Mouse (Mus musculus): ENCODE data around the gene Klrc3.
"Not testable (repeated sequence)": the region's sequence is repeated elsewhere in the genome, so short reads cannot be mapped to it uniquely, and the experiment has no call there.

Klrc3 gene

DNA sequence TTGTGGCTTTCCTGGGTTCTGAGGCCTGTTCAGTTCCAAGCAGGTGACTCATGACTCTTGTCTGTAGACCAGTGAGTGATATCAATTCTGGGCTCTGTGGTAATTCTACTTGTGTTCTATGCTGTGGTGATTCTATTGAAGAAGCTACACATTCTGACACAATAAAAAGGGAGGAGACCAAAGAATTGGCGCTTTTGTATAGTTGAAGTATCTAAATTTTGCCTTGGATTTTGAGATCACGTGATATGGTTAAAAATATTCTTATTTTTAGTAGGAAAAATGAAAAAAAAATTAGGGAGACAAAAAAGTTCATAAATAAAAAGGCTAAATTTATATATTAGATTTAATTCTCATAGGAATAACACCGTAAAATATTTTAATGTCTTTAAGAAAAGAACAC, at the start of gene Klrc3:
Gene Klrc3, minus strand, starts transcription at position 101 of the 400 bp plus-strand sequence.
- not testable (repeated sequence) for DNase-seq (ENCODE audit: low read depth, low spot score)

DNA sequence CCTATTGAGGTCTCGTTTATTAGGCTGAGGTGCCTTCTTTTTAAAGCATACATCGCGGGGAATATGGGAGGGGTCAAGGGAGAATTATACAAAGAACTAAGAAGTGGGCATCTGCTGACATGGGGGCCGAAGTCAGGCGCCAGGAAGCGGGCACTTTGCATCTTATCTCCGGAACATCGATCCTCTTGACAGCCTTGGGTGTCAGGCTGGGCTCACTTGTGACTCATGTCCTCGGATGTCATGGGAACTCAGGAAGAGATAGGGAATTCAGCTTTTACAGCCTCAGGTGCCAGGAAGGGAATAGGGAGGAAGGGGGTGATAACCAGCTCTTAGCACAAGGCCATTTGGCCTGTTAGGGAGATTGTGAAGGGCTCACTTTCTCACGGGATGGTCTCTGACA, 48.3 kb upstream of the Klrc3 start:
- not testable (repeated sequence) for DNase-seq (ENCODE audit: low read depth, low spot score)

DNA sequence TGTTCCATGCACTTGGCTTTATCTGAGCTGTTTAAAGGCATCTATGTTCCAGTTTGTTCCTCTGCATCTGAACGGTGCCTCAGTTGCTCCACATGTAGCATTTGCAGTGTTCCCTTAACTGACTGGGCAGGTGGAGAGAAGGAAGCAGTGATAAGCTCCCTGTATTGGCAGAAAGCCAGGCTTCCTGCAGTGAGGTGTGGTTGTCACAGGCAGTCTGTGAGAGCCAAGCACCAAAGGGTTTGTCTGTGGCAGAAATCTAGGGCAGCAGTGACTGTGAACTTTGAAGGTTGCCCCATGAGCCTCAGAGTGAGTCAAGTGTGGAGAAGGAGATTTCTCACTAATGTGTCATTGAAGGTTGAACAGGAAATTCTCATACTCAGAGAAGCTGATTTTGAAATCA, 37.2 kb upstream of the Klrc3 start:
- DNase-seq (ENCODE audit: low read depth, low spot score): peak; percentile 17

DNA sequence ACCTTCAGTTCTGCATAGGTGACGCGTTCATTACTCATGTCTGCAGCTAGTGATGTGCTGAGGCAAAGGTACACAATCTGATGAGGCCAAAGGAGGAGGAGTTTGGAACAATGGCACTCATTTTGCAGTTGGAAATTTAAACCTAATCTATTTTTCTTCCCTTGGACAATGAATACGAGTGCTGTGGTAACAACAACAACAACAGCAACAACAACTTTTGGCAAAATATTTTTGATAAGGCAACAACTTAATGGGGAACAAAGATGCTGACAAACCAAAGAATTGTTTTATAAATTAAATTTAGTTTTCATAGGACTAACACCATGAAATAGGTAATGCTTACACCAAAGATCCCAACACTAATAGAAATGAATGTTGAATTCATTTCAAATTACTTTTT, 35.7 kb upstream of the Klrc3 start, which contains the start of gene Klrc1:
Gene Klrc1, minus strand, starts transcription at position 101 of the 400 bp plus-strand sequence.
- DNase-seq (ENCODE audit: low read depth, low spot score): no peak

DNA sequence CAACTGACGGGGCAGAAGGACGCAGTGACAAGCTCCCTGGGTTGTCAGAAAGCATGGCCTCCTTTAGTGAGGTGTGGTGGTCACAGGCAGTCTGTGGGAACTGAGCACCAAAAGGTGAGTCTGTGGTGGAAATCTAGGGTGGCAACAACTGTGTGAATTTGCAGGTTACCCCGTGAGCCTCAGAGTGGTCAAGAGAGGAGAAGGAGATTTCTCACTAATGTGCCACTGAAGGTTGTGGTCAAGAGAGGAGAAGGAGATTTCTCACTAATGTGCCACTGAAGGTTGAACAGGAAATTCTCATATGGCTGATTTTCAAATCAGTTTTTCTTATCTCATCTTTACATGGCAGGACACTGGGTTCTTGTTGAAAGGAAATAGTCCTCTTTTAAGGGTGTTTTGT, 18.2 kb upstream of the Klrc3 start:
- DNase-seq (ENCODE audit: low read depth, low spot score): not testable (repeated sequence)

DNA sequence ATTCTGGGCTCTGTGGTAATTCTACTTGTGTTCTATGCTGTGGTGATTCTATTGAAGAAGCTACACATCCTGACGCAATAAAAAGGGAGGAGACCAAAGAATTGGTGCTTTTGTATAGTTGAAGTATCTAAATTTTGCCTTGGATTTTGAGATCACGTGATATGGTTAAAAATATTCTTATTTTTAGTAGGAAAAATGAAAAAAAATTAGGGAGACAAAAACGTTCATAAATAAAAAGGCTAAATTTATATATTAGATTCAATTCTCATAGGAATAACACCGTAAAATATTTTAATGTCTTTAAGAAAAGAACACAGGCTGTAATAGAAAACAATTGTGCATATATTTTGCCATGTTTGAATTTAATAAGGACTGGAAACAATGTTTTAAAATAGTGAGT, 17.5 kb upstream of the Klrc3 start, which contains the start of gene Klrc2:
Gene Klrc2, minus strand, starts transcription at position 101 of the 400 bp plus-strand sequence.
- DNase-seq (ENCODE audit: low read depth, low spot score): not testable (repeated sequence)

DNA sequence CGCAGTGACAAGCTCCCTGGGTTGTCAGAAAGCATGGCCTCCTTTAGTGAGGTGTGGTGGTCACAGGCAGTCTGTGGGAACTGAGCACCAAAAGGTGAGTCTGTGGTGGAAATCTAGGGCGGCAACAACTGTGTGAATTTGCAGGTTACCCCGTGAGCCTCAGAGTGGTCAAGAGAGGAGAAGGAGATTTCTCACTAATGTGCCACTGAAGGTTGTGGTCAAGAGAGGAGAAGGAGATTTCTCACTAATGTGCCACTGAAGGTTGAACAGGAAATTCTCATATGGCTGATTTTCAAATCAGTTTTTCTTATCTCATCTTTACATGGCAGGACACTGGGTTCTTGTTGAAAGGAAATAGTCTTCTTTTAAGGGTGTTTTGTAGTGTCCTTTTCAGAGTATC, 917 bp upstream of the Klrc3 start:
- not testable (repeated sequence) for DNase-seq (ENCODE audit: low read depth, low spot score)

DNA sequence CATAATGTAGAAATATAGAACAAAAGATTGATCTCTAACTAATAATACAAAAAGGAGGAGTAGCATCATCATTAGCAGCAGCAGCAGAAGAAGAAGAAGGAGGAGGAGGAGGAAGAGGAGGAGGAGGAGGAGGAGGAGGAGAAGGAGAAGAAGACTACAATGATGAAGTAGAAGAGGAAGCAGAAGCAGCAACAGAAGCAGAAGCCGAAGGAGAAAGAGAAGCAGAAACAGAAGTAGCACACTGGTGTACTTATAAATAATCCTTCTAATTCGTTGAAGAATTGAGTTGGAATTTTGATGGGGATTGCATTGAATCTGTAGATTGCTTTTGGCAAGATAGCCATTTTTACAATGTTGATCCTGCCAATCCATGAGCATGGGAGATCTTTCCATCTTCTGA, 12.1 kb downstream of the Klrc3 start:
- not testable (repeated sequence) for DNase-seq (ENCODE audit: low read depth, low spot score)

DNA sequence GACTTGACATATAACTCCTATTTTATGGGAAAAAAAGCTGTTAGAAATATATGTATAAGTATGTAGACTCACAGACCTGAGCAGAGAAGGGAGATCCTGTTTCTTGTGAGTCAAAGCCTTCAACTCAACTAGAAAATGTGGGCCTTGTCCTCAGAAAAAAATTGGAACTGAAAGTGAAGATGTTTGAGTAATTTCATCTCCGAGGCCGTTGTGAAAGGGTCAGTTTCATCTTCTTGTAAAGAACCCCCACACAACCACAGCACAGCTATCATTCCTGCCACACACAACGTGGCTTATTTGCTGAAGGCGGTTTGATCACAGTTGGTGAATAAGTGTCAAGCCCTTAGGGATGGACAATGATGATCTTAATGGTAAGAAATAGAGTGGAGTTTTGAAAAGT, 19.4 kb downstream of the Klrc3 start, which contains the start of gene Klrk1:
Gene Klrk1, minus strand, starts transcription at position 130 of the 400 bp plus-strand sequence.
- DNase-seq (ENCODE audit: low read depth, low spot score): no peak

DNA sequence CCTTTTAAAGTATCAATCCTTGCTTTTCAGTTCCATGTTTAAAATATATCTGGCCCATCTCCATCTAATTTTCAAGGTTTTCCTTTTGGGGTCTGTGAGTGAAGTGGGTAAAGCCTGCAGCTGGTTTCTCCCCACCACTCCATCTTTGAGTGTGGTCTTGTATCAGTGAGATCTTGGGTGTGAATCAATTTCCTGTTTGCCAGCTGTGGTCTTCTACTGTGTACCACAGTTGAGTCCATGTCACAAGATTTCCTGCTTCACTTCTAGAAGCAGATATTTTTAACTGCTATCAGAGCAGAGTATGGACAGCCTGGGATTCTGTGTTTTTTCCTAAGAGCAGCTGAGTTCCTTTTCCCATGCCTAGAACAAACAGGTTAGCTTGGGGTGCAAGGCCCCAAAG, 34.8 kb downstream of the Klrc3 start:
- DNase-seq (ENCODE audit: low read depth, low spot score): no peak

DNA sequence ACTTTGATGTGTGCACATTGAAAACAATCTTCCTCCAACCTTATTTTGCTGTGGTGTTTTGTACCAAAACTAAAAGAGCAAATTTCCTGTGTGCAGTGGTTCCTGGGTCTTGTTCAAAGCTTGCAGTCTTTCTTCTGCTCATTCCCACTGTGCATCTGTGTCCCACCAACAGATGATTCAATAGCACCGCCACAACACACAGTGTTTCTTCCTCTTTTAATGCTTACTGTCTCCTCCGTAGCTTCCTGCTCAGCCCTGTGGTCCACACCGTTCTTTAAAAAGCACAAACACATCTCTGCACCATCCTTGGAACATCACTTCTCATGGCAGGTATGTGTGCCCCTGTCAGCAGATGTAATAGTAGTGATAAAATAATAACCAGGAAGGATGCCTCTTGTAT, 51.6 kb downstream of the Klrc3 start, which contains the start of gene Klrd1:
Gene Klrd1, plus strand, starts transcription at position 275 of the 400 bp plus-strand sequence.
- no peak for DNase-seq (ENCODE audit: low read depth, low spot score)

Measured in 3T3-L1 (cell line).